Mouse (Mus musculus) ES-Bruce4 (cell line): ENCODE measurements around the gene Cited2.

Experiments used
- CTCF ChIP-seq: IDR thresholded peaks from one replicate; pipeline ENCODE4 v1.8.1; 2011; ENCODE audit warnings: low read depth, low read length
- EP300 ChIP-seq: IDR thresholded peaks from 2 replicates; pipeline ENCODE4 v1.6.1; 2011; ENCODE audit warnings: low read depth, low read length; ENCODE audit not compliant: insufficient read depth
- POLR2A ChIP-seq: IDR thresholded peaks from one replicate; pipeline ENCODE4 v1.8.1; 2011; ENCODE audit warnings: low read length; ENCODE audit not compliant: insufficient read depth

- no peak for TF ChIP-seq POLR2A
- TF ChIP-seq EP300 = no peak
- TF ChIP-seq CTCF = no peak
Observed at GRCm38 (mm10) chr10:17726373-17726720, 3.3 kb downstream of the Cited2 start.
